Mouse (Mus musculus) ovary, postnatal 14 days (tissue): ENCODE results near the gene Wdtc1.

ENCODE experiments used
- DNase-seq: peaks from one replicate; pipeline ENCODE4 v3.0.0; 2022; ENCODE audit warnings: low spot score

The Wdtc1 gene

GRCm38 (mm10) chr4:133353367-133354365, at the start of gene Wdtc1:
TSS of gene Wdtc1 (minus strand) at chr4:133353481.
- DNase-seq = no peak

- DNase-seq = no peak
These were observed 48.7 kb upstream of the Wdtc1 start for GRCm38 (mm10) chr4:133402011-133402410.

DNA sequence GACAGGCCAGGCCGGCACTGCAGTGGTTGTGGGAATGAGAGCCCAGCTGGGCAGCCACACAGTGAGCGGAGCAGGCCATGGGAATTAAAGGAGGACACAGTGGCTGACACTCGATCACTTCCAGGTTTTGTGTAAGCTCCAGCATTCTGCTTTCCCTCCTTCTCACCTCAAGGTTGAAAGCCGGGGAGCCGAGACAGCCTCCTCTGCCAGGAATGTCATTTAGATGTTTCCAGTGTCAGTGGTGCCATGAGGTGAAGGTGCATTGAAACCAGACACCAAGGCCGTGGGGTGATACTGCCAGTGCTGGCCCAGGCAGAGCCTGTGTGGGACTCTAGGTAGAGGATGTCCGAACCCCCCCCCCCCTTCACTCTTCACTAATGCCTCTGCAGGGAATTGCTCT, 46.8 kb upstream of the Wdtc1 start:
- DNase-seq = no peak

DNA sequence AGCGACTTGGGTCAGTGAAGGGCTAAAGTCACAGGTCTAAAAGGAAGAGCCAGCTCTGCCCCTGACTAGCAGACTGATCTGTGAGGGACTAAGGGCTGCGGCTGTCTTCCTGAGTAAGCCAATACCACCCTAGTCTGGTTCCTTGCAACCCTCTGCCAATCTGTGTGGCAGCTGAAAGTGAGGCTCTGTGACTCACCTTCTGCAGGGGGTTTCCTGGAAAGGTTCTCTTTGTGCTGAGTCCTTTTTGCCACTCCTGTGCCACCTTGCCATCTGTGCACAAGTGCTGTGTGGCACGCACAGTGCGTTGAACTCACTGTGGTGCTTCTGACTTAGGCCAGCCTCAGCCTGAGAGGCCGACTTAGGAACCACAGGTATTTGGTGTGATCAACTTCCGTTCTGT, 46.2 kb upstream of the Wdtc1 start:
- DNase-seq = no peak

DNA sequence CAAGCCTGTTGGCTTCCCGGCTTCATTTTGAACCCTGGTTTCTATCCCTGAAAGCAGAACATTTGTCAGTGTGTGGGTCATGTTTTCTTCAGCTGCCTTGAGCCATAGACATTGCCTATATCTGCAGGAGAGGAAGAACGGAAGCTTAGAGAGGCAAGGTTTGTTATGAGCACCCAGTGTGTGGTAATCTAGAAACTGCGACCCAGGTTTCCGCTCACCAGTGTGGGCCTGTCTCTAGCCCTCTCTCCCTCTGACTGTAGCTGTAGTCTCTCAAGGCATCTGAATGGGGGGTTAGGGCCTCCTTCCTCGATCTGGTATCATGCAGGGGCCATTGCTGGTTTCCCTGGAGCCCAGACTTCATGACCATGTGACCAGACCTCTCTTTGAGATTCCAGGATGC, 45.3 kb upstream of the Wdtc1 start:
- DNase-seq = no peak

DNA sequence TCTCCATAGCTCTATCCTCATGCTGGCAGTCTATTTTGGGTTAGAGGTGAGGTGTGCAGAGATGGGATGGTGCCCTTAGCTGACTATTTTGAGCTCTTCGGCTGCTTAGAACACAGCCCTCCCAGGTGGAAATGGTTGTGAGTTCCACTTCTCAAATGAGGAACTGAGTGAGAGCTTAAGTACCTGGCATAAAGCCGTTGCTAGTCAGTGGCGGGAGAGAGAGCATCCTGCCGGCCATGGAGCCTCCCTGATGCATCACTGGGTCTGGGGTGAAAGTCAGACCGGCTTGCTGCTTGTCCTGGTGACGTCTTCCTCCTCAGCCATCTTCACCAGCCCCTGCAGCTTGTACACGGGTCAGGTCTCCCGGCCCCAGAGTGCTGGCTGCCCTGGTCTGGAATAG, 44.7 kb upstream of the Wdtc1 start:
- DNase-seq = no peak

DNA sequence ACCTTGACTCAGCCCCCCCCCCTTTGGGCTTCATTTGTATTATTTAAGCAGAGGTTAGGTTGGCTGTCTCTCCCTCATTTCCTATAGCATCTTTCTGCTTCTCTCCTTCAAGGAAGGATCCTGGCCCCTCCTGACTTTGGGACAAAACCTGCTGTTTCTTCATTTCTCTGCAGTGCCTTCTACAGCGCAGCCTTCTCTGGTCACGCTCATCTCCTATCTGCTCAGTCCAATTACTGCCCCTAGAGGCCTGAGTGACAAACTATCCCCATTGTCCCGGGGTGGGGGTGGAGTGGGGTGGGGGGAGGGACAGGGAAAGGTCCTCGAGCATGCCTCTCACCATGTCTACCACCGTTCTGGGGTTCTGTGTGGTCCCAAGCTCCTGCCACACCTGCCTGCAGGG, 44.0 kb upstream of the Wdtc1 start:
- no peak for DNase-seq

DNA sequence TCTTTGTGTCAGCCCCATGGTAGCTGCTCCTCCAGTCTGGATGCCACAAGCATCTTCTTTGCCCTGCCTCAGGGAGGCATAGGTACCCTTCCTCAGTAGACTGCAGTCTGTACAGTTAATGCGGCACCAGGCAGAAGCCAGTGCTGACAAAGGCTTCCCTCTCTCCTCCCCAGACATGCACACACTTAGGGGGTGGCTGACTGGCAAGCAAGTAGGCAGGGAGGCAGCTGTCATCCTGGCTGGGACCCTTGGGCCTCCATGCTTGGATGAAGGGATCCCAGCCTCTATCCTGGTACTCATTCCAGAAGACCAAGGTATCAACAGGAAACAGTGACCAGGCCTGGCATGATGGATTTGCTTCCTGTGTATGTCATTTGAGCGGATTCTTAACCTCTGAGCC, 42.8 kb upstream of the Wdtc1 start:
- no peak for DNase-seq

DNA sequence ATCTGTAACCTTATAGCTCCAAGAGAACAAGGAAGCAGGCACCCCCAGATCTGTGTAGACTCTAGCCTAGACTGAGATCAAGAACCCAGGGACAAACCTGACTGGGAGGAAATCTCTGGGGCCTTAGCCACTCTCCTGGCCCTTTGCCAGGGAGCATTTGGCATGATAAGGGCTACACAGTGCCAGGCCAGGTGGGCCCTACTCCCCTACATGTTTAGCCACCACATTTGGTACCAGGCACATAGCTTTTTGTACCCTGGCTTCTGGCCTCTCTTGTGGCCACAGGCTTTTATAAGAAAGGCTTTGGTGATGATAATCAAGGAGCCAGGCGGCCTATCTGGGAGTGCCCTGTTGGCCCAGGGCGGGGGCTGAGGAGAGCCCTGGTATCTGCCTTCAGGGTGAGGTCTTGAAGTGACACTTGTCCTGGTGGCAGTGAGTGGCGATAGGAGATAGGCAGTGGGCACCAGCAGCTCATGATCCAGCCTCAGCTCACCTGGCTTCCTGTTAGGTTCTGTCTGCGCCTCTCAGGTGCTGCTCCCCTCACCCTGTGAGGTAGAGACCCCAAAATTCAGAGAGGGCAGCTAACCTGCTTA, 41.8 kb upstream of the Wdtc1 start:
- DNase-seq = no peak

DNA sequence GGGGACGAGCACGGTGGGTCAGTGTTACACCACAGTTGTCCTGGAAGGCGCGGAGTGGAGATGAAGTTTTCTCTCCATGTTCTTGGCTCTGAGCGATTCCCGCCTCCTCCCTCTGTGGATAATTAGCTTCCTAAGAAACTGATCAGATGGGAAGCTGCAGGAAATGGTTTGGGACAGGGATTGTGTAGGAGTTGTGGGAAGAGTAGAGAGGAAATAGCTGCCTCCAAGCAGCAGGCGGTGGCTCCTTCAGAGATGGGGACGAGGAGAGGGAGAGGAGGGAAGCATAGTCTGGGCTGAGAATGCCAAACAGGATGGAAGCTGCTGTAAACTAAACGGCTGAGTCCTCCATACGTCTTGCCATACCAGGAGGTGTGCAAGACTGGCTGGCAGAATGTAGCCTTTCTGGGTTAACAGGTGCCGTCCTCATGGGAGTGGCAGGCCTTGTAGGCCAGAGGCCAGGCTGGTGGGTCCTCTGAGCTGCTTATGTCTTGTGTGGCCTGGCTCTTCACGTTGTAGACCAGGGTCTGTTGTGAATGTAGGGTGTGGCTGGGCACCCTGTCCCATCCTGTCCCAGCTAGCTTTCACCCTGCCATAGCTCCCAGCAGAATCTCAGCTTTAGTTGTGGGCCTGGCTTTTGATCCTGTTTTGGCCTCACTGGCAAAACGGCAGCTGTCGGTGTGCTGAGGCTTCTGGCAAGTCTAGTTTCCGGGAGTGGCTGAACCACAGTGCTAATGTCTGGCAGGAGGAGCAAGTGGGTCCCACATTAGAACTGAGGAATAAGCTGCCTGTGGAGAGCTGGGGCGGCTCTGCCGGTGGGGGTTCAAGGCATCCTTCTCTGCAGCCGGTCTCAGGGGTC, 38.1 kb upstream of the Wdtc1 start:
- DNase-seq = no peak

GRCm38 (mm10) chr4:133390585-133390984, 37.3 kb upstream of the Wdtc1 start:
- no peak for DNase-seq

DNA sequence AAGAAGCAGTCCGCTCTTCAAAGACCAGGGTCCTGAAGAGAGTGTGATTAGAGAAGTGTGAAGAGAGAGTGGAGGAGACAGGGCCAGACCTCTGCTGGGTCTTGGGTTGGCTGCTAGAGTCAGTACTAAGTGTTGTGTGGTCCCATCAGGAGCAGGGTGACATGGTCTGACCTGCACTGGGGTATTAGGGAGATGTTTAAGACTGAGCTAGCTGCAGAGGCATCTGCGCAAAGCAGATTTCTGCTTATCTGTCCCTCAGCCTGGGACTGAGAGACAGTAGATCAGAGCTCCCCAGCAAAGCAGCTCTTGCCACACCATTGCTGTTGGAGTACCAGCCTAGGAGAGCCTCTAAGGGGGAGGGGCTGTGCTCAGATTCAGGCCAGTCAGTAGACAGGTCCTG, 36.8 kb upstream of the Wdtc1 start:
- DNase-seq = no peak

- no peak for DNase-seq
These were observed 35.7 kb upstream of the Wdtc1 start for GRCm38 (mm10) chr4:133388781-133389552.

DNA sequence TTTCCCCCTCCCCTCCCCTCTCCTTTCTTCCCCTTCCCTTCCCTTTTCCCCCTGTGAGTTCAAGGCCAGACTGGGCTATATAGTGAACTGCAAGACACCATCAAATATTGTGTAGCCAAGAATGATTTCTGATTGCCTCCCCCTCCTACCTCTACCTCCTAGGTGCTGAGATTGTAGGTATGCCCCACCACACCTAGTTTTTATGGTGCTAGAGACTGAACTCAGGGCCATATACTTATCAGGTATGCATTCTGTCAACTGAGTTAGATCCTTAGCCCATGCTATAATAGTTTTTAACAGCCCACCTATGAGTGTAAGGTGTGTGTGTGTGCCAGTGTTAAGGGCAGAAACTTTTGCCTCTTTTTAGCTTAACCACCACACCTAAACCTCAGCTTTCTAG, 33.8 kb upstream of the Wdtc1 start:
- DNase-seq = no peak

DNA sequence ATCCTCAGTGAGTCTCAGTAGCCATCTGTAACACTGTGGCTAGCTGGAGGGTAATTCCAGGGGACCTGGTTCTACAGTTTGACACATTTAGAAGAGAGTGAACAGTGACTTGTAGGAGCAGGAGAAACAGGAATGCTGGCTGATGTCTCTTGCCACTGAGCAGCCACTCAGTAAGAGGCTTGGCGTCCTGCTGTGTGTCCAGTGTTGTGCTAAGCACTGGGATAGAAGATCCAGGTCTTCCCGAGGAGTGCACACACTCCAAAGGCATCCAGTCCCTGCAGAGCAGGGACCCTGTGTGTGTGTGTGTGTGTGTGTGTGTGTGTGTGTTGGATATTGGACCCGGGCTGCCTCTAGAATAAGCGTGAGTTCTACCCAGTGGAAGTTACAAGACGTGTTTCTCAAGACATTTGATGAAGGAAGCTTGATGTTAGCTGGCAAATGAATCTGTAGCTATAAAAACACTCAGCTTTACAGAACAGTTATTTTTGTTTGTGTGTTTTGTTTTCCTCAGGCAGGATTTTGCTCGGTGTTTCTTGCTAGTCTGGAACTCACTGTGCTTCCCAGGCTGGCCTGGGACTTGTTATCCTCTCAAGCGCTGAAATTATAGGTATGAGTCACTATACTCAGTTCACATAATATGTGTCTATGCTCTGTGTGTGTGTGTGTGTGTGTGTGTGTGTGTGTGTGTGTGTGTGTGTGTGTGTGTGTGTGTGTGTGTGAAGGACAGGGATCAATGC, 32.9 kb upstream of the Wdtc1 start:
- DNase-seq = no peak

DNA sequence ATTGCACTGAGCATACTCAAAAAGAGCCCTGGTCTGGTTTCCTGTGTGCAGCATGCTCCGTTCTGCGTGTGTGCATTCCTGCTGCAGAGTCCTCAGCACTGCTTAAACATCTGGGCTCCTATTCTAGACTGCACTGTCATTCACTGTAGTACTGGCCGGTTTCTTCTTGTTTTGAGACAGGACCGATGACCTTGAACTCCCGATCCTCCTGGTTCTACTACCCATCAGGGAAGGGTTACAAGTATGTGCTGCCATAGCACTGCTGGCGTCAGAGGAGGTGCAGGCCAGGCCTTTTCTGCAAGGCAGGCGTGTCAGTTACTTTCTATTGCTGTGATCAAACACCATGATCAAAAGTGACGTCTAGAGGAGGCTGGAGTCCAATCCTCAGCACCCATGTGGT, 27.9 kb upstream of the Wdtc1 start:
- DNase-seq = no peak

GRCm38 (mm10) chr4:133380532-133380931, 27.3 kb upstream of the Wdtc1 start:
- DNase-seq = no peak

- no peak for DNase-seq
These were observed 26.6 kb upstream of the Wdtc1 start for GRCm38 (mm10) chr4:133379861-133380260.

- no peak for DNase-seq
These were observed 25.7 kb upstream of the Wdtc1 start for GRCm38 (mm10) chr4:133379046-133379347.

GRCm38 (mm10) chr4:133378236-133379045, 25.2 kb upstream of the Wdtc1 start:
- no peak for DNase-seq
